Comparison of ENCODE assay signal across 11 mouse cellular contexts in the genomic region with DNA sequence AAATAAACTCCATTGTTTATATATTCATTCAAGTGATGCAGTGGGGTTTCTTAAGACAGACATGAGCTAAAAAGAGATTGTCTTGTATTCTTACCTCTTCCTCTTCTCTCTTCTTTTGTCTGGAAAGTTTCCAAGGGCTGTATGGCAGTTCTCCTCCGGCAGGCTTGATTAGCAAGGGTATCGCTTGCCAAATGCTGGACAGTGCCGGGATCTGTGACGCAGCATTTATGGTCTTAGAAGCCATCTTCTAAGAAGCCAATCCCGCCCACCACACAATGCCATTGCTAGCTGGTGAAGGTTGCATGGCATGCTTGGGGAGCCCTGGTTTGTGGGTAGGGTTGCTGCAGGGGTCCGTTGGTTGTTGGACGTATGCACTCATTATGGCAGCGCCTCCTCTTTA.
DNase-seq lines count a peak whose midpoint lies in the region; ATAC-seq and TF ChIP-seq lines count a peak whose summit lies in the region.
"Had no signal": no experiment of that assay in that cellular context is flagged by ENCODE, and none has a peak within 500 bp of the region (broad histone marks: within the 10 kb centered on the region; RNA-seq: fewer than 3 reads in every experiment).

No protein-coding gene starts in this region.

- ATAC-seq in heart, embryonic 12.5 days (ENCODE audit: insufficient number of reproducible peaks, low FRiP score), result no peak
- ATAC-seq in midbrain, embryonic 13.5 days, result no peak
- ATAC-seq in midbrain, embryonic 11.5 days (ENCODE audit: low FRiP score), result no peak
- no peak for ATAC-seq in megakaryocyte, adult 5-6 weeks (ENCODE audit: poor library complexity, severe bottlenecking)

- 66% methylated on average over 8 of the region's 8 CpGs for WGBS in heart, embryonic 12.5 days
- 77% methylated on average over 8 of the region's 8 CpGs for WGBS in midbrain, embryonic 13.5 days
- WGBS in midbrain, embryonic 11.5 days, result 92% methylated on average over 8 of the region's 8 CpGs

- peaks cover 6% of the 10 kb centered on the region; the same call in 1 of the 2 replicates for H3K36me3 ChIP-seq in heart, embryonic 12.5 days
- 0 out of 2 replicates have a peak, but pooled peaks cover 2% of the 10 kb centered on the region for H3K36me3 ChIP-seq in midbrain, embryonic 13.5 days
- H3K36me3 ChIP-seq in midbrain, embryonic 11.5 days (ENCODE audit: control insufficient read depth, insufficient read depth, low read length), result no peaks in the 10 kb centered on the region
- H3K36me3 ChIP-seq: embryonic facial prominence, embryonic 10.5 days; kidney, embryonic 15.5 days; liver, embryonic 15.5 days had no signal

- no peak overlapping the region for H3K9ac ChIP-seq in heart, embryonic 12.5 days
- no peak overlapping the region for H3K9ac ChIP-seq in midbrain, embryonic 13.5 days (replicated peaks)
- H3K9ac ChIP-seq in midbrain, embryonic 11.5 days (ENCODE audit: low read length), result no peak overlapping the region
- H3K9ac ChIP-seq: heart, embryonic 13.5 days; kidney, embryonic 15.5 days; liver, embryonic 15.5 days had no signal

- H3K4me1 ChIP-seq in heart, embryonic 12.5 days (replicated peaks), result peaks cover 8% of the 10 kb centered on the region
- H3K4me1 ChIP-seq in midbrain, embryonic 13.5 days (replicated peaks), result peaks cover 20% of the 10 kb centered on the region
- no peaks in the 10 kb centered on the region for H3K4me1 ChIP-seq in midbrain, embryonic 11.5 days (ENCODE audit: control insufficient read depth, insufficient read depth, low read length)
- H3K4me1 ChIP-seq: embryonic facial prominence, embryonic 10.5 days; kidney, embryonic 15.5 days; liver, embryonic 15.5 days had no signal

- peak; percentile 13 to 27 for DNase-seq in heart, adult 18-20 months
- DNase-seq in midbrain, embryonic 11.5 days (ENCODE audit: low spot score, missing footprints), result no peak
- DNase-seq in brain, embryonic 14.5 days (ENCODE audit: low read depth), result peak; percentile 69
- DNase-seq in retina, postnatal 1 day, result peak; percentile 46

- H3K4me3 ChIP-seq in heart, embryonic 12.5 days, result no peak overlapping the region
- no peak overlapping the region for H3K4me3 ChIP-seq in midbrain, embryonic 13.5 days (replicated peaks)
- no peak overlapping the region for H3K4me3 ChIP-seq in midbrain, embryonic 11.5 days (ENCODE audit: low read depth, low read length)
- H3K4me3 ChIP-seq: embryonic facial prominence, embryonic 10.5 days; heart, embryonic 13.5 days; kidney, embryonic 15.5 days; liver, embryonic 15.5 days had no signal

- no peak for TF ChIP-seq POLR2A in brain, embryonic 14.5 days (IDR thresholded peaks at IDR 0.05; ENCODE audit: borderline replicate concordance, extremely low read depth, insufficient read depth, insufficient read length, poor library complexity, severe bottlenecking)

- no peak for TF ChIP-seq CTCF in brain, embryonic 14.5 days (IDR thresholded peaks at IDR 0.05; ENCODE audit: borderline replicate concordance, extremely low read depth, insufficient read depth, insufficient read length)

- no peaks in the 10 kb centered on the region for H3K9me3 ChIP-seq in heart, embryonic 12.5 days (replicated peaks)
- H3K9me3 ChIP-seq in midbrain, embryonic 13.5 days, result no peaks in the 10 kb centered on the region
- no peaks in the 10 kb centered on the region for H3K9me3 ChIP-seq in midbrain, embryonic 11.5 days (ENCODE audit: control insufficient read depth, low read length)
- H3K9me3 ChIP-seq: embryonic facial prominence, embryonic 10.5 days; heart, embryonic 13.5 days; kidney, embryonic 15.5 days; liver, embryonic 15.5 days had no signal

- no peaks in the 10 kb centered on the region for H3K27me3 ChIP-seq in heart, embryonic 12.5 days (replicated peaks)
- no peaks in the 10 kb centered on the region for H3K27me3 ChIP-seq in midbrain, embryonic 13.5 days
- no peaks in the 10 kb centered on the region for H3K27me3 ChIP-seq in midbrain, embryonic 11.5 days (ENCODE audit: control insufficient read depth, insufficient read depth, low read length)
- H3K27me3 ChIP-seq: heart, embryonic 13.5 days; kidney, embryonic 15.5 days; liver, embryonic 15.5 days had no signal

- H3K27ac ChIP-seq in heart, embryonic 12.5 days (ENCODE audit: poor library complexity, severe bottlenecking), result no peak overlapping the region
- peak overlapping the region; percentile 15; the same call in 1 of the 2 replicates for H3K27ac ChIP-seq in midbrain, embryonic 13.5 days
- no peak overlapping the region for H3K27ac ChIP-seq in midbrain, embryonic 11.5 days (ENCODE audit: low read depth, low read length)
- H3K27ac ChIP-seq: embryonic facial prominence, embryonic 10.5 days; heart, embryonic 13.5 days; kidney, embryonic 15.5 days; liver, embryonic 15.5 days had no signal

- no peak overlapping the region for H3K4me2 ChIP-seq in heart, embryonic 12.5 days
- H3K4me2 ChIP-seq in midbrain, embryonic 13.5 days (replicated peaks), result no peak overlapping the region
- H3K4me2 ChIP-seq in midbrain, embryonic 11.5 days, result no peak overlapping the region
- H3K4me2 ChIP-seq: heart, embryonic 13.5 days; kidney, embryonic 15.5 days; liver, embryonic 15.5 days had no signal
